Mouse (Mus musculus): Measurements from ENCODE around the gene Col25a1. TPM values are rescaled to one million over a fixed set of nuclear protein-coding genes. Genes with fewer than 3 reads are reported as not detected.

The Col25a1 gene
- total RNA-seq, 2 experiments from 2014 or later: 22.5 to 26.5 TPM

DNA sequence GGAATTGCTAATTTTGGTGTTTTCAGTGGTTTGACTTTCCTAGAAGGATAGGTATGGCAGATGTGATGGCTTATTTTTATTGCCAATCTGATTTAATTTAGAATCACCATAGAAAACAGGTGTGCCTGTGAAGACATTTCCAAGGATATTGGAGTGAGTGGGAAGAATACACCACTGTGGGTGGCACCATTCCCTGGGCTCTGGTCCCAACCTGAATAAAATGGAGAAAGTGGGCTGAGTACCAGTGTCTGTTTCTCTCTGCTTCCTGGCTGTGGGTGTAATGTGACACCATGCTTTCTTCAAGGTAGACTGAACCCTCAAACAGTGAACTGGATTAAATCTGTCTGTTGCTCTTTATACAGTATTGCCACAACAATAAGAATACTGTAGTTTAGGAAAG is 265.3 kb downstream of the Col25a1 start:
- intact Hi-C loops (cut with DNase I): no loop called here
- DNase-seq (ENCODE audit: extremely low spot score in 1 of 2, low spot score in 2 of 2): no peak

DNA sequence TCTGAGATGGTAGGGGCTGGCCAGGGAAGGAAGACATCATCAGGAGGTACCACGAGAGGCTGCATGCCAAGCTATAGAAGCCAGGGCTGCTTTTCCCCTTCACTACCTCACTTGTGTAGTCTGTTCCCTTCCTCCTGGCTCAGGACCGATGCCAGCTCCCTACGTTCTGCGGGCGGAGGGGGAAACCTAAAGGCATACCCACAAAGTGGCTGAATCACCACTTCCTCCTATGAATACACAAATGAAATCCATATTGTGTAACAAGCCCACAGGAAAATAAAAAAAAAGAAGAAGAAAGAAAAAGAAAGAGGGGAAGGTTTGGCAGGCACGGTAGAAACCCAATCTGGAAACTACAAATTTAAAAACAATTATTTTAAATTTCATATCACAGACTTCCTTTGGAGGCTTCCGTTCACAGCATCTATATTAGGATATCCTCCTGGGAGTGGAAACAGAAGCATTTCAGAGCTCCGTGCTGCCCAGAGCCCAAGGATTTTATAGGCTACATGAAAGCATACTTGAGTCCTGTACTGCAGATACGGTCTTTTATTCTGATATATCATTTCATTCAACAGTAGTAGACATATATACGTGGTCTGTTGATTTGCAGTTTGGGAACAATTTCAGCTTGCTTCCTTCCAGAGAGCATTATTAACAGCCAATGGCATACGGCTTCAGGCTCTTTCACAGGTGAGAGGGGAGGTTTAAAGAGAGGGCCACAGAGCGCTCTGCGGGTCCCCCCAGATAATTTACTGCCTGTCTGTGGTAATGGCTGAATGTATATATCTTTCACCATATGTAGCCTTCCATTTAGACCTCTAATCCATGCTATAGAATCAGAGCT is 269.6 kb downstream of the Col25a1 start:
- peak; percentile 24 to 54 for DNase-seq (ENCODE audit: extremely low spot score in 1 of 2, low spot score in 2 of 2)
- intact Hi-C loops (cut with DNase I): no loop called here

DNA sequence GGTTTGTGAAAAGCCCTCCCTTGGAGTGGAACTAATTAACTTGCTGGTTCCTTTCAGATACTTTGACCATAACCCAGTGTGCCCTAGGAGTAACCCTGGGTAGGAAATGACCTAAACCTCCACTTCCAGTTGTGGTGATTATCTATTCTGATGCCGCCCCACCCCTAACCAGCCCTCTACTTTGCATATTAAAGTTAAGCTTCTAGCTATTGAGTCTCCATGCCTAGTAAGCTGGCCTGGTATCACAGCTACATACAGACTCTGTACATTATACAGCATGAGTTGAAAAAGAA is 270.2 kb downstream of the Col25a1 start:
- intact Hi-C loops (cut with DNase I): no loop called here
- DNase-seq (ENCODE audit: extremely low spot score in 1 of 2, low spot score in 2 of 2): no peak

DNA sequence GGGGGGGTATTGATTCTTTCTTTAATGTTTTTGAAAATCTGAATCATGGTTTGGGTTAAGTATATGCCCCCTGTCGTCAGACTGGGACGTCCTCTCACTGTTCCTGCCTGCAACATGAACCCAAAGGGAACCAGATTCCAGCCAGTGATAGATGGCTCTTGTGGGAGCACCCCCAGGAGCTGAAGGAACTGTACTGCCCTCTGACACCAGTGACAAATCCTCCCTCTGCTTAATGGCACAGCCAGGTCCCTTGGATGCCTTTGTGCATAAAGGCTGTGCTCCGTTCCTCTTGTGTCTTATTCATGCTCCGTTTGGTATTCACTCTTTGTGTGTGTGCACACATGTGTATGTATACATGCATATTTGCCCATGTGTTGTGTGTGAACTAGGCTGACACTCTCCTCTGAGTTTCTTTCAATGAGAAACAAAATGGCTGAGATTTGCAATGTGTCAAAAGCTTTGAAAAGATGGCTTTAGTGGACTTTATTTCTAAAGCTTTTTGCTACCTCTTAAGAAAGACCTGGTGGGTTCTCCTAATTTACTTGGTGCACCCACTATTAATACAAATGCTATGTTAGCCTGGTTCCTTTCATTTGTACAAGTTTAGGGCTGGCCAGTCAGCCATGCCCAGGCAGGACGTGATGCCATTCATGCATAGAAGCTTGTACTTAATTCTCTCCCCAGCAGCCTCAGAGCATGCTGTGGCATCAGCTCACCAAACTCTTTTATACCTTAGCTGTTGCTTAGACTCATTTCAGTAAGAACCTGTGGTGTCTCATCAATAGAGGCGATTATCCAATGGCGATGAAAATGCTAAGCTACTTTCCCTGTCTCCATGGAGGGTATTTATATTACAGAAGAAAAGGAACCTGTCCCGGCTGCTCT is 273.5 kb downstream of the Col25a1 start:
- intact Hi-C loops (cut with DNase I): no loop called here
- no peak for DNase-seq (ENCODE audit: extremely low spot score in 1 of 2, low spot score in 2 of 2)

DNA sequence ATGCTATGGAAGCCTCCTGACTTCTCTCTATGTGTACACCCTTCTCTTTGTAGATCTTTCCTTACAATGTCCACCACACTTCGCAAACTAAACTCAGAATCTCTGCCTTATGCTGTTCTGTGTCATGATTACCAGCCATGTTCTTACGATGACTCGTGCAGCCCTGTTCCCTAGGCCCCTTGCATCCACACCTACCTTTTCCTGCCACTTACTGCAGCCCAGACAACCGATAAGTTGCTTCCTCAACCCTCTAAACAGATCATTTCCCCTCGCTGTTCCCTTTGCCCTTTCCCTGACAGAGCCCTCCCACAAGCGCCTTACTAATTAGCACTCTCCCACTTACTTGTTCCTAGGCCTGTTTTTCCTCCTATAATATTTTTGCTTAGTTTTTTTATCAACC is 275.9 kb downstream of the Col25a1 start:
- no peak for DNase-seq (ENCODE audit: extremely low spot score in 1 of 2, low spot score in 2 of 2)
- intact Hi-C loops (cut with DNase I): no loop called here

DNA sequence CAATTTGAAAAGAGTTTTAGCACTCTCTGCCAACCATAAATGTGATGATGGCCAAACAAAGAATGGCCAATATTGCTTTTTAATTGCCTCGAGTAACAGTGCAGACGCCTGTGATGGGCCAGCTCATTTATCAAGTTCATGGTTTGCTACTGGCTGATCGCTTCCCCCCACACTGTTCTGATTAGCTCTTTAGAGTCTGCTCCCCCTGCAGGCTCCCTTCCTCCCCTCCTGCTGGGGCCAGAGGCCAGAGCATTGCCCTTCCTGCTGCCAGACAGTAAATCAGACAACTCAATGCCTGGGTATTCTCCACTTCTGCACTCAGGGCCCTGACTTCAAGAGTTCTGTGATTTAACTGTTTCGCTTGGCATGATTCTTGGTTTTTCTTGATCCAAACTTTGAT is 281.9 kb downstream of the Col25a1 start:
- DNase-seq (ENCODE audit: extremely low spot score in 1 of 2, low spot score in 2 of 2): no peak
- intact Hi-C loops (cut with DNase I): no loop called here

DNA sequence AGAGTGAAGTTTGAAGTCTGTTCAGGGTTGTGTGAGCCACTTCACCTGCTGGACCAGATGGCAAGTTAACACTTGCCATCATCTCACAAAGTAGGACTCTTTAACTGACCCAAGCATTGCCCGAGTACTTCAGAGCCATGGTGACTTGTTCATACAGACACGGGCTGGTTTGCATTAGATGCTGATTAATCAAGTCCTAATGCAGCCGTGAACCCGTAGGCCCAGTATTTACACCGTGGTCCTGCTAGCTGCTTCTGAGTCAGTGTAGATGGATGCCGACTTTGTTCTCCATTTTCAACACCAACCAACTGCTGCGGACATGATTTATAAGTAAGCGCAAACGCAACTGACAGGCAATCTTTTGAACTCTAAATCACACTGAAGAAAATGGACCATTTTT is 287.6 kb downstream of the Col25a1 start:
- intact Hi-C loops (cut with DNase I): no loop called here
- no peak for DNase-seq (ENCODE audit: extremely low spot score in 1 of 2, low spot score in 2 of 2)

DNA sequence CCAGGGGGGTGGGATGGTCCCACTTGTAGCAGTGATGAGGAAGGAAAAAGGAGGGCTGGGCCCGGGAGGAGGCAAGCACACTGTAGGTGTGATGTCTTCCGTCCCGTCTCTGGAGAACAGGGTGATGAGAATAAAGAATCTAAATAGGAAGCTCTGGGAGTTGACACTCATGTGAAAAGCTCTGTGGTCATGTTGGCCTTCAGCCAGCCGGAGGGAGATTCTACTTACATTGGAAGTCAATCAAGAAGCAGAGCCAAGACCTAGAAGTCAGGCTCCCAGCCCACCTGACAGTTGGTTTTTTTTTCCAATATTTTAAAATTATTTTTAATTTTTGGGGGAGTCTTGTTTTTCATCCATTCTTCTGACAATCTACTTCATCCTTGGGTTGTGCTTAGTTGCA is 297.5 kb downstream of the Col25a1 start:
- intact Hi-C loops (cut with DNase I): no loop called here
- peak in 1 of 2 experiments; percentile 39 for DNase-seq (ENCODE audit: extremely low spot score in 1 of 2, low spot score in 2 of 2)

DNA sequence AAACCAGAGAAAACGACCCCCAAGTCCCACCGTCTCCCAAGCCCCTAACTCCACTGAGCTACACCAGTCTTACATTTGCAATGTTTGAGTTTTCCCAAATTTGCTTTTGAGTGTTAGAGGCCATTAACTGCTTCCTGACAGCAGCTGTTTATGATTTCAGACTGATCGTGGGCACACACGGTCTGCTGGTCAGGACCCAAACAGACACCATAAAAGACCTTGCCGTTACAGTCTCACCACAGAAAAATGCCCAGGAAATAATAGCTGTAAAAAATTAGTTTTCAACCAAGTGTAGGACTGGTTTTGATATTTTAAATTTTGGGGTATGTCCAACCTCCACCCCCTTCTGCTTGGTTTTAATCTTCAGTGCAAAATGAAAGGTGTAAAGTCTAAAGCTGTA is 298.8 kb downstream of the Col25a1 start:
- DNase-seq (ENCODE audit: extremely low spot score in 1 of 2, low spot score in 2 of 2): no peak
- intact Hi-C loops (cut with DNase I): no loop called here

DNA sequence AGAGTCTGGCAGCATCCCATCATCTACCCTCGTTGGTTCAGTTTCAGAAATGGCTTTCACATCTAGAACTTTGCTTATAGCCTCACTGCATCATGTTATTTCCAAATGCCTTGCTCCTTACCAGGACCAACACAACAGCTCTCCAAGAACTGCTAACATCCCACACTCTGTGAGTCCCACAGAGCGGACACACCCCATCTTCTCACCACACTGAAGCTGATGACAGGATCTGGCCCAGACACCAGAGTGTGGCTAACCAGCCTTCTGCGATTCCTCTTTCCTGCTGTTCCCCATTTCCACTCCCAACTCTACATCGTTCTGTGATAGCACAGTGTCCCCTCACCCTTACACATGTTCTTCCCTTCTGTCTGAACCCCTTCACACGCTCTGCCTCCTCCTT is 301.5 kb downstream of the Col25a1 start:
- intact Hi-C loops (cut with DNase I): no loop called here
- DNase-seq (ENCODE audit: extremely low spot score in 1 of 2, low spot score in 2 of 2): no peak

DNA sequence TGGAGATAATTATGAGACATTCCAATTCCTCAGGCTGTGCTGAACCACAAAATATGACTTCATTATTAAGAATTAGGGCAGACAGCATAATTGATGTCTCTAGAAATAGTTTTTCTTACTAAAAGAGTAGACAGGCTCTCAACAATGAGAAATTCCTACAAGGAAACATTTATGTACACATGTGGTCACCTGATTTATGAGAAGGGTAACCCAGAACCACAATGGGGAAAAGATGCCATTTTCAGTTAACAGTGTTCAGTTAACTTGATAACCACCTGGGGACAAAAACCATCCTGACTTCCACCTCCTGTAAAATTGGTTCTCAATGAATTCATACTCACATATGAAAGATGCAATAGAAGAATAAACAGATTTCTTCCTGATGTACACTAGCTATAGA is 305.7 kb downstream of the Col25a1 start:
- intact Hi-C loops (cut with DNase I): no loop called here
- no peak for DNase-seq (ENCODE audit: extremely low spot score in 1 of 2, low spot score in 2 of 2)

DNA sequence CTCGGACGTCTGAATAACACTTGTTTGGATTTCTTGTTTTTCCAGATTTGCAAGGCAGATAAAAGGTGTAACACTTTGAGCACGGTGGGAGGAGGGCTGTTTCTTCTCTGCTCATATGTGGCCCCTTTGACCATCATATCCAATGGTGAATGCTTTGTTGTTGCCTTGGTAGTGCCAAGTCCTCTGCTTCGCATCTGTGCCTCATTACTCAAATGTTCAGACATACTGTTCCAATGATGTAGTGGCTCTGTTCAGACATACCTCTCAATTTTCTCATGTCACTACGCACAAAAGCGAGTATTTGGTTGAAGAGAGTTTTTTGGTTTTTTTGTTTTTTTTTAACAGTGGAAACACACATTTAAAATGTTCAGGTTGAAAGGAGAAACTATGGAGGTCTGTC is 308.5 kb downstream of the Col25a1 start:
- no peak for DNase-seq (ENCODE audit: extremely low spot score in 1 of 2, low spot score in 2 of 2)
- intact Hi-C loops (cut with DNase I): no loop called here

DNA sequence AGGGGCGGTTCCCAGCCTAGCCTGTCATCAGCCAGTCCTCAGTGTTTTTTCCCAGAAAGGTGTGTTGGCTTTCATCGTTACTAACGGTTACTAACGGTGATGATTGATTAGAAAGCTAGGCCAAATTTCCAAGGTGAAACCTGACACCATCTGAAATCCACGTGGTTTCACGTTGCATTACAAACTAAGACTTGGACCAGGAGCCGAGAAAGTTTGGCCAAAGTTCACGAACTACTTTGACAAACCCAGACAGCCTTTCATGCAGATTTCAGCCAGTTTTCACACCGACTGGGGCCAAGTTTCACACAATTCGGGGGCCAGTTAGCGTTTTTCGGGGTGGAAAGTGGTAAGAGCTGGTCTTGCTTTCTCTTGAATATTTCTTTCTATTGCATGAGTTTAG is 309.4 kb downstream of the Col25a1 start:
- DNase-seq (ENCODE audit: extremely low spot score in 1 of 2, low spot score in 2 of 2): no peak
- intact Hi-C loops (cut with DNase I): no loop called here

DNA sequence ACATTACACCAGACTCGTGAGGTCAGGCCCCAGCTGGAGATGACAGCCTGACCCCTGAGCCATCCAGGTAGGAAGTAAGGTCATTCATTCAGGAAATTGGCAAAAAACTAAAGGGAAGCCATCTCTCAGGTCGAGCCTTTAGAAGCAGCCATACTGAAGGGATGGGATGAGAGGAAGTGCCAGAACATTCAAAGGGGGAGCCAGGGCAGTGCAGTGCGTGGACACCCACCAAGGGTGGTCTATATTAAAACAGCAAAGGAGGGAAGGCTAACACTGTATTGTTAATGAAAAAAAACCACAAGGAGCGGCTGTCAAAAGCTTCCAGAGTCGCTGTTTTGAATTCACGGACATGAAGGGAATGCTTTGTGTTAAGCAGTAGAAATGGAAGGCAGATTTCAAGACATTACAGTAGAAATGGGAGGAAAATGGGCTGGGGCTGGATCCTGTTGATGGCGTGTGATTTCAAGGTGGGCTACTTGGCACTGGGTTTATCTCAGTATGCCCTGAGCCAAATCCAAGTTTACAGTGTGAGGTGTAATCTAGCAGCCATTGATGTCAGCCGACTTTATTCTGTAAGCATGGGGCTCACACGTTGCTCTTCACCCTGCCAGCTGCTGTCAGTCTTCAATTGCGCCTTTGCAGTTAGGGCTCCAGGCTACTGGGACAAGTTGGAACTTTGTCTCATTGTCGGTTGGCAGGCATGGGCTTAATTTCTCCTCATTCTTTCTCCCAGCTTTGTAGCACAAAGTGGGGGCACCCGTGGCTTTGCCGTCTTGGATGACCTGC is 312.7 kb downstream of the Col25a1 start:
- intact Hi-C loops (cut with DNase I): no loop called here
- DNase-seq (ENCODE audit: extremely low spot score in 1 of 2, low spot score in 2 of 2): no peak

DNA sequence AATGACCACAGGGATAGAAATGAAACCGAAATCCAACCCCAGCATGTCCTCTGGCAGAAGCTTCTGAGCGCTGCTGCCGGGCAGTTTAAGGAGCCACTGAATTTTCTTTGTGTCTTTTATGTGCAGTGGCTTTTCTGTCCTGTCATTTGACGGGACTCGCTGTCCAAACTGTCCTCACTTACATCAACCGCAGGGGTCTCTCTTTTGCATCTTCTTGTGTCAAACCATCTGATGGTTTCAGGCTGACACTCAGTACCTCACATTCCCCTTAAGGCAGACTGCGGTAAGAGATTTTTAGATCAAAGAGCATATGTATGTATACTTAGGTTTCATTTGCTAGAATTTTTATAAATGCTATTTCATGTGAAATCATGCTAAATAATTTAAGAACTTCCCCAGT is 318.6 kb downstream of the Col25a1 start:
- no peak for DNase-seq (ENCODE audit: extremely low spot score in 1 of 2, low spot score in 2 of 2)
- intact Hi-C loops (cut with DNase I): no loop called here

DNA sequence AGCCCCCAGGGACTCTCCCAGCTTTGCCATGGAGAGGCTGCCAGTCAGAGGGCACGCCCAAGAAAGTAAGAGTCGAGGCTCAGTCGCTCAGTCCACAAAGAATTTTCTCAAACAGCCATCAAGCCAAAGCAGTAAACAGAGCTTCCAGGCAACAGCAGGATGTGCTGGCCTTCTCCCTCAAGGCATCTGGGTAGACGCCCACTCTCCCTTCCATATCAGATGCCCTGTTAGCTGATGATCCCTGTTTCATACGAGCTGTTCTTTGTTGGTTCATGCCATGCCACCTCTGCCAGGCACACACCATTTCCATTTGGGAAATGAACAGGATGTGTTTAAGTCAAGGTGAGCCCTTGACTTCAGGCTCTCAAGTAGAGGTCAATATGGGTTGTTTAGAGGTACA is 334.1 kb downstream of the Col25a1 start:
- no peak for DNase-seq (ENCODE audit: extremely low spot score in 1 of 2, low spot score in 2 of 2)
- intact Hi-C loops (cut with DNase I): no loop called here

DNA sequence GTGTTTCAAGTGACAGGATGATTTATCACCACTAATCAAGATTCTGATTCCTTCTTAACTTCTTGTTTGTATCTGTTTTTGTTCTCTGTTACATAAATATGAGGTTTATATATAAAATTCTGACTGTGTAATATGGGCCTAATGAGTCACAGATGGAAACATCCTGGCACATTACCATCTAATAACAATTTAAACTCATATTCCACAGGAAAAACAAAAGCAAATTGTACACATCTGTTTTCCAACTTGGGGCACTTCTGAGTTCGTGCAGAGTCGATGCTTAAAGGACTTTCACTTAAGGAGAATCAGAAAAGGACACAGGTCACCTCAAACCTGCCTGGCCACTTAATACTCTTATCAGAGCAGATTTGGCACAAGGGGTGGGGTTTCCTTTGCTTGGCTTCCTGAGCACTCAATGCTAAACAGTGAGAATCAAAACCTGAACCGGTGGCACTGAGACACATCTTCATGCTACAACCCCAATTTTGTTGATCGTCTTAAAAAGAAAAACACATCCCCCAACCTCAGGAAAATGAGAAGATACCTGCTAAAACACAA is 342.0 kb downstream of the Col25a1 start:
- intact Hi-C loops (cut with DNase I): no loop called here
- no peak for DNase-seq (ENCODE audit: extremely low spot score in 1 of 2, low spot score in 2 of 2)

DNA sequence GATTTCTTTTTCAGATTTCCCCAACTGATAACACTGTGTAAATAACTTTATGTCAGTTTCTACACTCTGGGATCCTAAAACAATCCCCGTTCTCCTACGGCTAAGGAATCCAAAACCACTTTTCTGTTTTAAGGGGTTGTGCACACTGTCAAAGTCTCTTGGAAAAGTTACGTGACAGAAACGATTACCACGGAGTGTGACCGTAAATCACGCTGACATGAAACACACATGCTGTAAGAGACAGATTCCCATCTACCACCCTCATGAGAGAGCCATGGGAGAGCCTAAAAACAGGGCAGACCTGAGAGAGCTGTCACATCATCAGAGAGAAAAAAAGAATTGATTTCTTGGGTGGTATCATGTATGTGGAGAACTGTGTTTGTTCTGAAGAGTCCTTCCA is 342.7 kb downstream of the Col25a1 start:
- intact Hi-C loops (cut with DNase I): no loop called here
- no peak for DNase-seq (ENCODE audit: extremely low spot score in 1 of 2, low spot score in 2 of 2)

DNA sequence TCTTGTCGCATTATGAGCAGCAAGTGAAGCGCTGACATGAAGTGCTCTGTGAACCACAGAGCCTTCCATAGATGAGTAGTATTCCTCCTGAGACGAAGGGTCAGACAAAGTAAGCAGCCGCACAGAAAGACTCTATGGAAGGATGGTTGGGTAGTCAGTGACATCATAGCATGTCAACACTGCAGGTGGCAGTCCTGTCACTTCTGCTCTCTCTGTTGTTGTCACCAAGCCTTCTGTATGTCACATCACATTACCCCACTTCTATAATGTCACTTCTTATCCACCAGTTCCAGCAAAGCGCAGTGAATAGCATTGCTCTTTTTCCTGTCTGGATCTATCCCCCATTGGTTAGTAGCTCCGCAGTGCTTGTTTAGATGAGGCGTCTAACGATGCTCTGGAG is 351.2 kb downstream of the Col25a1 start:
- DNase-seq (ENCODE audit: extremely low spot score in 1 of 2, low spot score in 2 of 2): no peak
- intact Hi-C loops (cut with DNase I): no loop called here
